Mouse (Mus musculus): ENCODE data around the gene Slc35g2.

The Slc35g2 gene

DNA sequence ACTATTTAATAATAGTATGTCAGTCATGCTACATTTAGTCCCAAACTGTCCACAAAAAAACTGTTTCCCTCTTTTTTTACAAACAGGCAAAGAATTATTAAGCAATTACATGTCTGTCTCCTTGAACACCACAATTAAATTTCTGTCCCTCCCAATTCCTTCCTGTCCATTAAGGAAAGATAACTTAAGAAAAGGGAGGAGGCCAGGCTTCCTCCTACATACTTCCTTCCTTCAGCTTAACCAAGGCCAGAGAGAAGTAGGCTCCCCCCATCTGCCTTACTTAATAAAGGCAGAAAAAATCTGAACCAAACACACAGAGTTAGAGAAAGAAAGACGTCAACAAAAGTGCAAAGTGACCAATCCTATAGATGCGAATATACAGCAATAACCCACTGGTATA, 63.3 kb downstream of the Slc35g2 start:
- in situ Hi-C loops (cut with MboI; ENCODE audit: unreplicated experiment in 2 of 2), result no loop called here

DNA sequence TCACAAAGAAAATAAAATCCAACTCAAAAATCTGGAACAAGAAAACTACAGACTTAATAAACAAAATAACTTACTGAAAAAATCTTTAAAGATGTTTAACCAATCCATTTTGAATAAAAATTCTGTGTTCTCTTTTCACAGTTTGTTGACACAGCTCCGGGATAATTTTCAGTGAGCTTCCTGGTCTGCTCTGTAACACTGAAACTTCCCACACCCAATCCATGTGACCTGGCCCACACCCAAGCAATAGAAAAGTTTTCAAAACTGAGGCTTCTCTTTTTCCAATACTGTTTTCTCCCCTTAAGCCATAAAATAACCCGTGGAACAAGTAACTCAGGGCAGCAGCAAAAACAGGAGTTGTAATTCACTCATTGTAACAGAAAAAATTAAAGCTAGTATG, 64.2 kb downstream of the Slc35g2 start:
- in situ Hi-C loops (cut with MboI; ENCODE audit: unreplicated experiment in 2 of 2), result no loop called here

DNA sequence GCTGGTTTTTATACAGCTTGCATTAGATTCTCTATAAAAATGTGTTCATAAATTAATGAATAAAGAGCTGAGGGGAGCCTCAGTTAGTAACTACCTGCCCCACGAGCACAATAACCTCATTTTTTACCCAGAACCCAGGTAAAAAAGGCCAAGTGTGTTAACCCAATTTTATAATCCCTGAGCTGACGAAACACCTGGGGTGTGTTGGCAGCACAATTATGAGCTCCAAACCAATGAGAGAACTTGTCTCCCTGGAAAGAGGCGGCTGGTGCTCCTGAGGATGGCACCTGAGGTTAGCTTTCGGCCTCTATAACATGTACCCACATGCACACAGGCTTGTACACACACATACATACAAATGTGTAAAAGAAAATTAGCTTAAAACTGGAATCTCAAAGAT, 65.4 kb downstream of the Slc35g2 start:
- in situ Hi-C loops (cut with MboI; ENCODE audit: unreplicated experiment in 2 of 2), result no loop called here

All from v-Abl transformed pro-B cells (cell line).